Mouse (Mus musculus): Measurements from ENCODE around the gene Vmn1r27. TPM values are rescaled to one million over a fixed set of nuclear protein-coding genes. Genes with fewer than 3 reads are reported as not detected.

Vmn1r27 gene
- not detected in 2 replicates for polyA plus RNA-seq (2014; fragmentation: Nextera tagmentation; extraction: Ambion mirVana)

DNA sequence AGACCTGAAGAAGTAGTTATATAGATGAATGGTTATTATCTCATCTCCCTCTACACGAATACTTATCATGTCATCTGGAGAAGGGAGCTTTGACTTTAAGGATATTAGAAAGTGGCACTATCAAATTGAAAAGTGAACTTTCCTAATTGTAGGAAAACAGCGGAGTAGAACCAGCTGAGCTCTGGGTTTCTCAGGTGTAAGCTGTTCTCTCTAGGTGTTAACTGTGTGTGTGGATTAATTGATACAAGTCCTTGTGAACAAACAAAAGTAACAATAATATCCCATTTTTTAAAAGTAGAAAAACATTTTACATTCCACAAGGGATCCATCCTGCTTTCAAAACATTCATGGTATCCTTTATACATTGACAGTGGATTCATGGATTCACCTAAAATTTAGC lies at the start of gene Vmn1r27:
TSS of gene Vmn1r27 (minus strand) at position 101 of the 400 bp plus-strand sequence.
- ATAC-seq (ENCODE audit: low FRiP score) (no peak), DNase-seq (ENCODE audit: low spot score) (no peak)
- Histone ChIP-seq H3K4me2 (replicated peaks) (no peak within 1 kb of the TSS), H3K4me3 (replicated peaks; ENCODE audit: low read length) (no peak within 1 kb of the TSS), H3K27me3 (ENCODE audit: control insufficient read depth, insufficient read depth, low read length) (no peaks in the 10 kb centered on the region), H3K27ac (no peak within 1 kb of the TSS), H3K36me3 (replicated peaks; ENCODE audit: control insufficient read depth, insufficient read depth) (no peaks in the 10 kb centered on the region), H3K4me1 (replicated peaks; ENCODE audit: control insufficient read depth, insufficient read depth, low read length) (no peaks in the 10 kb centered on the region), H3K9ac (no peak within 1 kb of the TSS), H3K9me3 (ENCODE audit: control insufficient read depth, low read length) (no peaks in the 10 kb centered on the region)
- 82% methylated on average over 2 of the region's 2 CpGs for WGBS

DNA sequence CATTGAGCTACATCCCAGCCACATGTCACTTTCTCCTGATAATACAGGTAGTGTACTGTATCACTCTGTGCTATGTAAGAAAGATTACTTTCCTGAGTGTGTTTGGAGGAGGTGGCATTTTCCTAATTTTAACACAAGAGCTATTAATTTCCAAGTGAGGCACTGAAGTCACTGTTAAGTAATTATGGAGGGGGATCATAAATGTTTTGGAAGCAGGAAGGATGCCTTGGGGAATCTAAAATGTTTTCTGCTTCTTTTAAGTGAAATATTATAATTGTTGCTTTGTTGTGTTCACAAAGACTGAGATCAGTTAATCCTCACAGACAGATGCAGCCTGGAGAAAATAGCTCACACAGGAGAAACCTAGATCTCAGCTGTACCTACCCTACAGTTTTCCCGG lies 43.1 kb upstream of the Vmn1r27 start, which contains the start of gene Vmn1r28:
TSS of gene Vmn1r28 (plus strand) at position 301 of the 400 bp plus-strand sequence.
- Histone ChIP-seq H3K36me3 (replicated peaks; ENCODE audit: control insufficient read depth, insufficient read depth) (no peaks in the 10 kb centered on the region), H3K4me3 (replicated peaks; ENCODE audit: low read length) (no peak within 1 kb of the TSS), H3K9me3 (ENCODE audit: control insufficient read depth, low read length) (no peaks in the 10 kb centered on the region), H3K27ac (no peak within 1 kb of the TSS), H3K4me2 (replicated peaks) (no peak within 1 kb of the TSS), H3K4me1 (replicated peaks; ENCODE audit: control insufficient read depth, insufficient read depth, low read length) (no peaks in the 10 kb centered on the region), H3K9ac (no peak within 1 kb of the TSS), H3K27me3 (ENCODE audit: control insufficient read depth, insufficient read depth, low read length) (no peaks in the 10 kb centered on the region)
- no peak for ATAC-seq (ENCODE audit: low FRiP score)
- WGBS: 90% methylated on average over 1 of the region's 1 CpGs
- DNase-seq (ENCODE audit: low spot score): no peak

DNA sequence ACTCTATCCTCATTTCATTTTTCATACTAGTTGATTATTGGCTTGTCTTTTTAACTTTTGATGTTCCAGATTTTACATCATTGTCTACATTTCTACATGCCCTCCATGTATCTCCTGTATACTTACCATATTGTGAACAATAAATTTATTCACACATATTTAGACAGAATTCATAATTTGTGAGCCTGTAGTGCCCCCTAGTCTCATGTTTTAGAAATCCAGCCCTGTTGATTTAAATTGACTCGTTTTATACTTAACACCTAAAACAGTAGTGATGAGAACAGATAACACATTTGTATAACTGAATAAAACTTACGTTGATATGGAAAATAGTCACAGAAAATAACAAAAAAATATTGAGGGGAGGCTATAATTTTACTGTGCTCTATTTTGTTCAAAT lies 2.5 kb downstream of the Vmn1r27 start:
- Histone ChIP-seq H3K9ac (no peak overlapping the region), H3K4me1 (replicated peaks; ENCODE audit: control insufficient read depth, insufficient read depth, low read length) (no peaks in the 10 kb centered on the region), H3K4me2 (replicated peaks) (no peak overlapping the region), H3K4me3 (replicated peaks; ENCODE audit: low read length) (no peak overlapping the region), H3K27me3 (ENCODE audit: control insufficient read depth, insufficient read depth, low read length) (no peaks in the 10 kb centered on the region), H3K27ac (no peak overlapping the region), H3K9me3 (ENCODE audit: control insufficient read depth, low read length) (no peaks in the 10 kb centered on the region), H3K36me3 (replicated peaks; ENCODE audit: control insufficient read depth, insufficient read depth) (no peaks in the 10 kb centered on the region)
- ATAC-seq (ENCODE audit: low FRiP score) (no peak), DNase-seq (ENCODE audit: low spot score) (no peak)
- WGBS: 83% methylated on average over 2 of the region's 2 CpGs

Other genes with a start within 250 kb of the Vmn1r27 start
- gene Vmn1r25, start 238.0 kb downstream of the Vmn1r27 start, polyA plus RNA-seq (2014; fragmentation: Nextera tagmentation; extraction: Ambion mirVana): not detected in 2 replicates
- not detected in 2 replicates for gene Vmn1r26, start 203.7 kb downstream of the Vmn1r27 start, polyA plus RNA-seq (2014; fragmentation: Nextera tagmentation; extraction: Ambion mirVana)
- gene Vmn1r28, start 43.2 kb upstream of the Vmn1r27 start, polyA plus RNA-seq (2014; fragmentation: Nextera tagmentation; extraction: Ambion mirVana): not detected in 2 replicates
- not detected in 2 replicates for gene Vmn1r29, start 82.7 kb upstream of the Vmn1r27 start, polyA plus RNA-seq (2014; fragmentation: Nextera tagmentation; extraction: Ambion mirVana)
- gene Vmn1r30, start 224.6 kb upstream of the Vmn1r27 start, polyA plus RNA-seq (2014; fragmentation: Nextera tagmentation; extraction: Ambion mirVana): not detected in 2 replicates